In genomic region chr12:52701201-52701641, GRCm38 (mm10) we compare ENCODE assay signal across 9 mouse cellular contexts. TPM values are rescaled to one million over a fixed set of nuclear protein-coding genes. Genes with fewer than 3 reads are reported as not detected.
DNase-seq lines count a peak whose midpoint lies in the region; ATAC-seq and TF ChIP-seq lines count a peak whose summit lies in the region.
"Had no signal": no experiment of that assay in that cellular context is flagged by ENCODE, and none has a peak within 500 bp of the region (broad histone marks: within the 10 kb centered on the region; RNA-seq: fewer than 3 reads in every experiment).

No protein-coding gene starts in this region.

- TF ChIP-seq EP300 in liver, postnatal 0 days (IDR thresholded peaks at IDR 0.05; ENCODE audit: low read depth): no peak

- peak overlapping the region; percentile 77 for H3K9ac ChIP-seq in hindbrain, embryonic 14.5 days
- H3K9ac ChIP-seq in liver, postnatal 0 days (replicated peaks): no peak overlapping the region
- H3K9ac ChIP-seq in neural tube, embryonic 11.5 days (ENCODE audit: low read length): peak overlapping the region; percentile 64

- no peaks in the 10 kb centered on the region for H3K9me3 ChIP-seq in hindbrain, embryonic 14.5 days (ENCODE audit: control insufficient read depth, low read length)
- no peaks in the 10 kb centered on the region for H3K9me3 ChIP-seq in liver, postnatal 0 days (ENCODE audit: low read length)
- H3K9me3 ChIP-seq in neural tube, embryonic 11.5 days (ENCODE audit: control insufficient read depth, low read length): no peaks in the 10 kb centered on the region

- no peak for TF ChIP-seq CTCF in Patski (IDR thresholded peaks at IDR 0.05)
- no peak for TF ChIP-seq CTCF in liver, postnatal 0 days (IDR thresholded peaks at IDR 0.05; ENCODE audit: low read depth)

- H3K4me3 ChIP-seq in hindbrain, embryonic 14.5 days (replicated peaks; ENCODE audit: low read length): peak overlapping the region; percentile 57
- no peak overlapping the region for H3K4me3 ChIP-seq in liver, postnatal 0 days (ENCODE audit: low read depth, low read length)
- H3K4me3 ChIP-seq in neural tube, embryonic 11.5 days (ENCODE audit: low read depth, low read length): peak overlapping the region; percentile 41

- peak overlapping the region; percentile 69 for H3K4me2 ChIP-seq in hindbrain, embryonic 14.5 days (replicated peaks)
- peak overlapping the region; percentile 47 for H3K4me2 ChIP-seq in liver, postnatal 0 days (ENCODE audit: low read depth, low read length)
- peak overlapping the region; percentile 58 for H3K4me2 ChIP-seq in neural tube, embryonic 11.5 days (ENCODE audit: low read depth)

- peak; percentile 44 for ATAC-seq in Patski
- peak; percentile 86 for ATAC-seq in erythroblast, adult 5-6 weeks (replicated peaks; ENCODE audit: low FRiP score, poor library complexity, severe bottlenecking)
- peak; percentile 17; the same call in 1 of the 2 replicates for ATAC-seq in hindbrain, embryonic 14.5 days (ENCODE audit: low FRiP score)
- ATAC-seq in liver, postnatal 0 days: peak; percentile 61
- ATAC-seq in neural tube, embryonic 11.5 days (ENCODE audit: insufficient read depth, low FRiP score, low TSS enrichment): no peak

- no peaks in the 10 kb centered on the region for H3K27me3 ChIP-seq in Patski
- no peaks in the 10 kb centered on the region for H3K27me3 ChIP-seq in hindbrain, embryonic 14.5 days (ENCODE audit: control insufficient read depth, insufficient read depth, low read length)
- H3K27me3 ChIP-seq in liver, postnatal 0 days (ENCODE audit: insufficient read depth, low read length): no peaks in the 10 kb centered on the region
- H3K27me3 ChIP-seq in neural tube, embryonic 11.5 days (ENCODE audit: control insufficient read depth, insufficient read depth, low read length): no peaks in the 10 kb centered on the region

- H3K27ac ChIP-seq in hindbrain, embryonic 14.5 days: peak overlapping the region; percentile 91
- H3K27ac ChIP-seq in liver, postnatal 0 days (ENCODE audit: low read depth): no peak overlapping the region
- H3K27ac ChIP-seq in neural tube, embryonic 11.5 days (ENCODE audit: low read depth, low read length): peak overlapping the region; percentile 67

- WGBS in hindbrain, embryonic 14.5 days: 8% methylated on average over 9 of the region's 9 CpGs
- WGBS in liver, postnatal 0 days (ENCODE audit: insufficient replicate concordance): 18% methylated on average over 9 of the region's 9 CpGs
- 27% methylated on average over 9 of the region's 9 CpGs for WGBS in neural tube, embryonic 11.5 days

- H3K36me3 ChIP-seq in hindbrain, embryonic 14.5 days (replicated peaks; ENCODE audit: control insufficient read depth, insufficient read depth): no peaks in the 10 kb centered on the region
- H3K36me3 ChIP-seq in liver, postnatal 0 days (replicated peaks; ENCODE audit: insufficient read depth, low read length): no peaks in the 10 kb centered on the region
- H3K36me3 ChIP-seq in neural tube, embryonic 11.5 days (ENCODE audit: control insufficient read depth, insufficient read depth, low read length): no peaks in the 10 kb centered on the region

- DNase-seq in heart, adult 18-20 months: peak; percentile 12
- DNase-seq in heart, adult 11 months: no peak
- DNase-seq in Patski (ENCODE audit: low read depth, low spot score): peak; percentile 6
- DNase-seq in hindbrain, embryonic 14.5 days (ENCODE audit: low spot score): no peak
- DNase-seq in liver, postnatal 0 days: peak; percentile 33
- DNase-seq in neural tube, embryonic 11.5 days (ENCODE audit: low spot score): peak; percentile 52
- DNase-seq in right cerebral cortex, postnatal 36 days (ENCODE audit: low spot score in 2 of 2): no peak

- CTCF ChIA-PET in Patski (lab: Charles Lee): interaction anchor here (0.6 to 1.8 kb wide), 2 partner anchors 15 to 27 kb away, joined by 3 to 7 read pairs; no protein-coding TSS in a partner anchor

- peaks cover 30% of the 10 kb centered on the region for H3K4me1 ChIP-seq in hindbrain, embryonic 14.5 days (replicated peaks; ENCODE audit: control insufficient read depth, insufficient read depth, low read length)
- no peaks in the 10 kb centered on the region for H3K4me1 ChIP-seq in liver, postnatal 0 days (ENCODE audit: insufficient read depth)
- peaks cover 17% of the 10 kb centered on the region for H3K4me1 ChIP-seq in neural tube, embryonic 11.5 days (ENCODE audit: control insufficient read depth, insufficient read depth, low read length)

- in situ Hi-C loops in Patski (cut with MboI; ENCODE audit: low pct_unique_long_range_greater_than_20kb): no loop called here

- POLR2A ChIA-PET in Patski (lab: Charles Lee): no interaction called here

RNA-seq across cellular contexts. Expression of gene Akap6, which starts 2.0 kb away (rescaled TPM):
- total RNA-seq in heart, adult 18-20 months (2021): 100 to 1,000 TPM; 103 to 105 TPM
- 0.64 TPM for polyA plus RNA-seq in Patski (2021)
- under 0.01 TPM in 1 of 2 replicates, not detected in the other for total RNA-seq in erythroblast, adult 5-6 weeks (2015; ENCODE audit: low replicate concordance)
- total RNA-seq in erythroblast, adult 5-6 weeks (2017; ENCODE audit: low replicate concordance): 0.14 TPM in 1 of 2 replicates, not detected in the other
- 38.1 and 39.0 TPM in 2 replicates for polyA plus RNA-seq in hindbrain, embryonic 14.5 days (2014; fragmentation: Nextera tagmentation; extraction: Ambion mirVana)
- polyA plus RNA-seq in liver, postnatal 0 days (2015; fragmentation: Nextera tagmentation; extraction: Ambion mirVana): 0.01 and 0.02 TPM in 2 replicates
- 20.9 and 24.4 TPM in 2 replicates for polyA plus RNA-seq in neural tube, embryonic 11.5 days (2014; fragmentation: Nextera tagmentation; extraction: Ambion mirVana)
- total RNA-seq: MEL had no signal

Comparison
In these comparisons a context has a peak if more than half of its experiments do, and no peak if none do; other contexts are left out.
1. DNase-seq: peak in heart, adult 18-20 months (2 of 2), Patski (single experiment), liver, postnatal 0 days (single experiment) and neural tube, embryonic 11.5 days (single experiment); none in heart, adult 11 months (single experiment), hindbrain, embryonic 14.5 days (single experiment) and right cerebral cortex, postnatal 36 days (0 of 2).
2. RNA of gene Akap6, which starts 2.0 kb away (polyA plus RNA-seq): 38.1 to 39.0 TPM in hindbrain, embryonic 14.5 days and 20.9 to 24.4 TPM in neural tube, embryonic 11.5 days; 0.64 TPM in Patski (single experiment) and 0.01 to 0.02 TPM in liver, postnatal 0 days; every median in the first group is over 10 times any median in the second.
3. Peak in every context shown above with its lines, with median percentiles within 50 percentile points of each other: H3K4me2 ChIP-seq.